Mouse (Mus musculus) adrenal gland (tissue): ENCODE data around the gene Hdac4.

Experiments used
- intact Hi-C: fragments of 180-260 bp; cut with DNase I; formaldehyde crosslinking; loops from one replicate; pipeline ENCODE4 v1.15.1; 2025

The Hdac4 gene

DNA sequence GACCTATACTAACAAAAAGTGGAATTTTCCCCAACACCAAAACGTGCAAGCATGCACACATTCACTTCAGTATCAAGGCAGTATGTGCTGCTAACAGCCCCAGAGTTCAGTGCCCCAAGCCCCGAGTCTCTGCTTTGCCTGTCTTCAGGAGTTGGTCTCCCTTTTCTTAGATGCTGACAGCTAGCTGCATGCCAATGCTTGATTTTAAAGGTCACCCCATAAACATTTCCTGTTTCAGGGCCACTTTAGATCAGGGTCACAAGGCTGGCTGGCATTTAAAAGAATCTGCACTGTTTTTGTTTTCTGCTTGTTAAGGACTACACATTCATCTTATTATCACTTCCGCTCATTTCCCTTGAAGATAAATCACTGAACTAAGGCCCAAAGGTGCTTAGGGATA is 92.1 kb downstream of the Hdac4 start:
- intact Hi-C loops: loop anchor here (10.0 kb wide), 1 partner anchor 71 kb away; no protein-coding TSS in a partner anchor

DNA sequence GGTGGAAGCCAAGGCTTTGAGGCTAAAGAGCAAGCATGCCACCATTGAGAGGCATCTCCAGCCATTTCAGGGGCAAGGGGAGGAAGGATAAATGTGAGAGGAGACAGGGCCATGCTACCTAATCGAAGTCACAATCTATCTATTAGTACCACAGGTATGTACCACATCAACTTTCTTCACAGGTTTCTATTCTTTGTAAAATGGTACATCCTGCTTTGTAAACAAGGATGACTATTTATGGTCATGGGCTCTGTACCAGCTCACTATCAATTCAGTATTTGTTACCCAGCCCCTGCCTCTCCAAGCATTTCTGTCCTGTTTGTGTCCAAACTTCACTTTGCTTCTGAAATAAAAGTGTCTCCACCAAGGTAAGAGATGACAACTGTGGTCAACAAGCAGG is 92.7 kb downstream of the Hdac4 start:
- intact Hi-C loops: loop anchor here (10.0 kb wide), 1 partner anchor 72 kb away; no protein-coding TSS in a partner anchor

DNA sequence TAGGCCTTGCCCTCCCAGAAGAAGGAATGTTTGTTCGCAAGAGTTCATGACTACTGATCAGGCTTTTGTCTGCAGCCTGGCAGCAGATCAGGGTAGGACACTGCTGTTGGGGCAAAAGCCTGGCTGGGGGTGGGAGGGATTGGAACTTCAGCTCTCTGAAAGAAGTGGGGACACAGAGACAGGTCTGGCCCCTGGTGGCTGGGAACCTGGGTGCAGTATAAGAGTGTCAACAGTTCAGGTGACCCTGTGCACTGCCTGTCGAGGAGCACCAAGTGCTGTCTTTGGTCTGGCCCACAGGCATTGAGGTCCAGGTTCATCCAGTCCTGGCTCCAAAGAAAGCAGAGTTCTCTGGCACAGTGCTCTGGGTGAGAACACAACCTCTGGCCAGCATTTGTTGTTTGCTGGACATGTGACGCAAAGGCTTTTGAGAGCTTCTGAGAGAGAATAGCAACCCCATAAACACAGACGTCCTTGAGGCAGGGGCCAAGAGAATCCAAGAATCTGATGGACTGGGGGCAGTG is 95.1 kb downstream of the Hdac4 start:
- intact Hi-C loops: loop anchor here (10.0 kb wide), 1 partner anchor 74 kb away; no protein-coding TSS in a partner anchor

DNA sequence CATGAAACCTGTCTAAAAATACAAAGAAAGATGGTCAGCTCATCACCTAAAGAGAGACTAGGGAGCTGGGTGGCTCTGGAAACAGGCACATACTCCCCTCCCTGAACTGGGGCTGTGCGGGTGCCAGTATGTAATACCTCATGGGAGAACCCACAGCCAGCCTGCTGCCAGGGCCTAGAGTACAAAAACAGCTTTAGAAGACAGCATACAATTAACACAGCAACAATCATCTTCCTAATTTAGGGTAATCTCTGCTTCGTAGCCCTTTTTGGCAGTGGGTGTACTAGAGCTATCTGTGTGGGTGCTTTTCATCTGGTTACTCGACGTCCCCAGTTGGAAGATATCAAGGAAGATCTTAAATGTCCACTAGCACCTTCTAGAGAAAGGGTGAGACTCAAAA is 95.5 kb downstream of the Hdac4 start:
- intact Hi-C loops: loop anchor here (10.0 kb wide), 1 partner anchor 75 kb away; no protein-coding TSS in a partner anchor

DNA sequence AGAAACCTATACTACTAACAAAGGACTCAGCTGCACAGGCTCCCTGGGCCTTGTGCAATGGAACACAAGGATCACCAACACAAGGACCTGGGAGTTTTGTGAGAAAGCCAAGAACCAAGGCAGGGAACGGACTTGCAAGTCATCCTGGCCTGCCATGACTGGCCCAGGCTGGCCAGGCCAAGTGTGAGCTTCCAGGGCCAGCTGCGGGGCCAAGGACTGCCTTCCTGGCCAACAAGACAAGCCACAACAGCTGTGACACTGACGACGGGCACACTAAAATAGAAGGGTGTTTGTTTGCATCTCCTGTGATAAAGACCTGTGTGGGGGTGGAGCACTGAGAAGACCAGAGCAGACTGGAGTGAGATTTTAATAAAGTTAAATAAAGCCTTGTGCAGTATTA is 96.0 kb downstream of the Hdac4 start:
- intact Hi-C loops: no loop called here

DNA sequence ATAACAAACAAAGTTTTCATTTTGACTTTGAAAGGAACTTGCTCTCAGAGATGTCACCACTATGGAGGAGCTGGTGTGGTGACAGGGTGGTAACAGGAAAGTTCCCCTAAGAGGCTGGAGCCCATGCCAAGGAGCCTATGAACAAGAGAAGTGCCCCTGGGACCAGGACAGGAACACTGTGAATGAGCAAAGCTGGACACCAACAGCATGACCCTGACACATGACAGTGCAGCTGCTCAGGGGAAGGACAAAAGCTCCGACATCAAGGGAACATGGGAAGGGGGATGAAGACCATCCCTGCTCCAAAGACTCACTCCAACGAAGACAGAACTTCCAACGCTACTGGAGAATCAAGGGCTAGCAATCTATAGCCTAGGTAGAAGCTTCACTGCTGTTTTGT is 97.0 kb downstream of the Hdac4 start:
- intact Hi-C loops: no loop called here

DNA sequence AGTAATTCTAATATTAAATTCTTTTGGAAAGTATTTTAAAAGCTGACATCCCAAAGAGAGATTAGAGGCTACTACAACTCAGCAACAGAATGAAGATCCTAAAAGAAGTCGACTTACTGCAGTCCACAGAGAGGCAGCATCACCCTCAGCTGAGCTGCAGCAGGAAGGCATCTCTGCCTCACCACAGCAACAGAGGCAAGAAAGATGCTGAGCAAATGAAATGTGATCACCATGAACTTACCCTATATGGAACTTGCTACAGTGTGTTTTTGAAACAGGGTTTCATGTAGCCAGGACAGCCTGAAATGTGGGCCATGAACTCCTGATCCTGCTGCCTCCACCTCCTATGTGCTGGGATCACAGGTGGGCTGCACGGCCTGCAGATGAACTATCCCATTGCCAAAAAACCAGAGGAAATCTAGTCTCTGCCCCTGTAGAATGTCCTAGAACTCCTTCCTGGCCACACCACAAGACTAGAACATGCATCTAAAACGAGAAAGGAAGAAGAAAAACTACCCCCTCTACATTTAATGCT is 98.4 kb downstream of the Hdac4 start:
- intact Hi-C loops: no loop called here

DNA sequence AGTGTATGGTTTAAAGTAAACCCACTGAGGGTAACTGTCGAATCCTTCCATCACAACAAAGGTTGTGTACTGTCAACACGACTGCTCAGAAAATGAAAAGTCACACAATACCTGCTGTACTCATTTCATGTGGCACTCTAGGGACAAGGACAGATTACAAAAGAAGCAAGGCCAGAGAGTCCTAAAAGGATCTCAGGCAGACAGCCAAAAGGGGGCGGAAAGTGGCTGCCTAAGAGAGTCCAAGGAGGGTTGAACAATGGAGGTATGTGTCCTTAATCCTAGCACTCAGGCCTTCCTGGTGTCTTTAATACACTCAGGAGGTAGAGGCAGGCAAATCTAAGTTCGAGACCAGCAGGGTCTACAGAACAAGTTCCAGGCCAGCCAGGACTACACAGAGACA is 103.2 kb downstream of the Hdac4 start:
- intact Hi-C loops: no loop called here

DNA sequence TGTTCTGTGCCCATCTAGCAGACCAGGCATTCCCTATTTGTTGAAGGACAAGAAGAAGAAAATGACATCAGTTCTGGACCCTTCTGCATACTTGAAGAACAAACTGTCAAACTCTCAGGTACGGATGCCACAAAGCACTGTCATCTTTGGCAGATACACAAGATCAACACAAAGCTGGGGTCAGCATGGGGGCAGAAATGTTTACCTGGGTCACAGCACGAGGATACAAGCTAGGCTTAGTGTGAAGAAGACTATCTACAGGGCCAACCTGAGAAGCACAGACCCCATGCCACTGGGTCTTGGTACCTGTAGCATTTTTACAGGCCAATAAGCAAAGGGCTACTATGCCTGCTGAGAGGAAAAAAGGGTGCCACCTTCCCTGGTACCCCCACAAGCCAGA is 107.7 kb downstream of the Hdac4 start:
- intact Hi-C loops: no loop called here

DNA sequence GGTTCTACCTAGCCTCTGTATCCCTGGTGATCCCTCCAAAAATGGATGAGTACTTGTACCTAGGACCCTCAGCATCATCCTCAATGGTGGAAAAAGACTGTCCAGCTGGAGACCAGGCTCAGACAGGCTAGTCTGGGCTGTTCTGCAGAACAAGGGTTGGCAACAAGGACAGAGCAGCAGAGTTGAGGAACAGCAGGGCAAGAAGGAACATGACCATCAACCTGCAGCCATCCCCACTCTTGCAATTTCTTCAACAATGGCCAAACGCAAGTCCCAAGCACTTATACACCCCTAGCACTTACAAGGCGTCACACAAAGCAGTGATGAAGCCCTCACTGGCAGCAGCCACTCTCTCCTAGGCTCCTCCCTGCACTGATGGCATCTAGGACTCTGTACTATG is 108.2 kb downstream of the Hdac4 start:
- intact Hi-C loops: no loop called here

DNA sequence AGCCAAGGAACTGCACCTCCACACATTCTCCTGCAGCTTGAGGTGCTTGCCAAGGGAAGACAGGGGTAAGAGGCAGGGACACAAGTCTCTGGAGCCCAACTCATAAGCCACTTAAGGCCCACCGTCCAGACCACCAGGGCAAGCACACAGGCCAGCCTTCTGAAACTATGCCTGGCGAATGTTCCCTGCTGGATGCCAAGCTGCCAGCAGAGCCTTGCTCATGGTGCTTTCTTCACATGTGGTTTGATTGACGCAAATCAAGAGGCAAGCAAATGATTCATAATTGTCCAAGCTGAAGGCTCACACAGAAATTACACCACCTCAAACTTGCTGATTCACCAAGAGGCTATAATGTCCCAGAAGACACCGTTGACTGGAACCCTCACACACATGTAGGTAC is 108.7 kb downstream of the Hdac4 start:
- intact Hi-C loops: no loop called here

DNA sequence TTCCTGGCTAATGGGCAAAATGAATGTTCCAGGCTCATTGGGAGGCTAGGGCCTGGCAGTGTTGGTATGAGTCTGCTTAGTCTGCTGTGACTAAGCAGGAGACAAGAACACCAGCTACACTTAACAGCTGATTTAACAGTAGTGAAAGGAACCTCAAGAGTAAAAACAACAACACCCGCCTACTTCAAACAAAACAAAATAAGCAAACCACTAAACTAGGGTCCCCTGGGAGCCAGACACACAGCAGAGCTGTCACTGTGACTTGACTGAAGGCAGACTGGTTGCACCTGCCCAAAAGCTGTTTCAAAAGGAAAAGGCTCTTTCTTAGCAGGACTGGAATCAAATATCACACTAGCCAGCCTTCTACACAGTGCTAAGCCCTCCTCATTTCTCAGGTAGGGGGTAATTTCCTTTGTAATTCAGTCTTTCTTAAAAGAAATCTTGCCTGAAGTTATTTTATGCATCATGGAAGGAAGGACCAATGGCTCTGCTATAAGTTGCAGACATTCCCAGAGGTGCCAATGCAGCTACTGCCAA is 109.2 kb downstream of the Hdac4 start:
- intact Hi-C loops: no loop called here

DNA sequence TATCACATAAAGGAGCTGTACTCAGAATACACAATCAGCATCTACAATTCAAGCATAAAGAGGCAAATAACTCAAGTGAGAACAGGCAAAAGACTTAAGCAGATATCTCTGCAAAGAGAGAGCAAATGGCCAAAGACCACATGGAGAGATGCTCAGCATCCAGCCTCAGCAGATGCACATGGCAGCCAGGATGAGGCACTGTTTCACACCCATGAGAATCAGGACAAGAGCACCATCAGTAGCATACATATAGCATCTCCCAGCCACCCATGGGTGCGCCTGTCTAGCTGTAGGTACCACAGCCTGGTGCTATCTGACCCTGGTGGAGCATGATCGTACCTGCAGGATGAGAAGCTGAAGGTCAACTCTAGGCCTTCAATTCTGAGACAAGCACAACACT is 110.8 kb downstream of the Hdac4 start:
- intact Hi-C loops: no loop called here

DNA sequence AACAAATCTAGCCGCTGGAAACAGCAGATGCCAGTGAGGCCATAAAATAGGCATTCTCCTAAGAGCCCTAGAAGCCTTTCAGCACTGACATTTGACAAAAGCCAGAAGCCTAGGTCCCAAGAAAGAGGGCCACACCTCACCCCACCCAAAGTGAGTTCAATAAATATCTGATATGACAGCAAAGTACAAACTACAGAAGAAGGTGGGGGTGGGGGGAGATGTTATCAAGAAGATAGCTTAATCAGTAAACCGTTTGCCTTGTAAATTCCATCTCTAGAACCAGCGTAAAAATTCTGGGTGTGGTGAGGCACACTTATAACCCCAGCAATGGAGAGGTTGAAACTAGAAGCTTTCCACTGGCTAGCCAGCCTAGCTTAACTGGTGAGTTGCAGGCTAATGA is 111.5 kb downstream of the Hdac4 start:
- intact Hi-C loops: no loop called here

DNA sequence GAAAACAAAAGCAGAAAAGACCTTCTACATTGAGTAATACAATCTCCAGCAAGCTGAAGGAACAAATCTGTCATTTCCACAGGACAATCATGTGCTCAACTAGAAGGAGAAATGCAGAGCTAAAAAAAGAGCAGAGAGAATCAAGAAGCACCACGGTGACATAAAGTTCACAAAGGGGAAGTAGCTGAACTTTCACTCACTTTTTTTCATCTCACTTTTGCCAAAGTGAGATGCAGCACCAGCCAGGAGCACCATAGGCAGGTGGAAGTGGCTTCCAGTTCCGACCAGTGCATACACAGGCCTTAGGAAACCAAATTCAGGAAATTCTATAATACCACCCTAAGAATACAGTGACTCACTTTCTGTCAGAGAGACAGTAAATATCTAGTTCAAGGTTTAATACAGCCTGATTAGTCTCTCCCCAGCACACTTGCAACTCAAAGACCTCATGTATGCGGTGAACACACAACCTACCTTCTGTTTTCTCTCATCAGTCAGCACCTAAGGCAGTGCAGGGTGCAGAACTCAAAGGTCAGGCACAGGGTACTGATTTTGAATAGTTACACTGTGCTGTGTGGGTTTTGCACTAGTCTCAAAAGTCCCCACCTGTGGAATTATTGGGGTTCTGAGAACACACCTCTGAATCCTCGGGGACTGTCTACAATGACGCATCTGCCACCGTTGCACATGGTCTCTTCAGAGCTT is 112.5 kb downstream of the Hdac4 start:
- intact Hi-C loops: no loop called here

DNA sequence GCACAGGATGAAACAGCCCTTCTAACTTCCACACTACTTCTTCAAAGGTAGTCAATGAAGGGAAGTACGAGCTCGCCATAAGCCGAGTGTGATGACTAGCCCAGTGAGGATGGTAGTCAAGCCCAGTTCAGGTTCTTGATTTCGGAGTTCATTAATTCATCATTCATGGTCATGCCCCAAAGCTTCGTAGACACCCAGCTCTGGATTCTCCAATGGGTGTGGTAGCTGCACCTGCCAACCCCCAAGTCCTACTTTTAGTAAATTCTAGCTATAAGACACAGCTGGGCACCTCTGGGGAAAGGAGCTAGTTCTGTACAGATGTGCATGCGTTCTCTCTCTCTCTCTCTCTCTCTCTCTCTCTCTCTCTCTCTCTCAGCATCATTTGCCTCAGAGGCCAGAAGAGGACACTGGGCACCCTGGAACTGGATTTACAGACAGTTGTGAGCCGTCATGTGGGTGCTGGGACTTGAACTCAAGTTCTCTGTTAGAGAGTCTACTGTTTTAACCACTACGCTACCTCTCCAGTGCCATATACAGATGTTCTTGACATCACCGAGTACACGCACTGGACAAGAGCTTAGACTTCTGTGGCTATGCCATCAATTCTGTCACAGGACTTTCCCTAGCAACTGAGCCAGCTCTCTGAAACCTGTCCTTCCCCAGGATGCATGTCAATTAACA is 113.2 kb downstream of the Hdac4 start:
- intact Hi-C loops: no loop called here

DNA sequence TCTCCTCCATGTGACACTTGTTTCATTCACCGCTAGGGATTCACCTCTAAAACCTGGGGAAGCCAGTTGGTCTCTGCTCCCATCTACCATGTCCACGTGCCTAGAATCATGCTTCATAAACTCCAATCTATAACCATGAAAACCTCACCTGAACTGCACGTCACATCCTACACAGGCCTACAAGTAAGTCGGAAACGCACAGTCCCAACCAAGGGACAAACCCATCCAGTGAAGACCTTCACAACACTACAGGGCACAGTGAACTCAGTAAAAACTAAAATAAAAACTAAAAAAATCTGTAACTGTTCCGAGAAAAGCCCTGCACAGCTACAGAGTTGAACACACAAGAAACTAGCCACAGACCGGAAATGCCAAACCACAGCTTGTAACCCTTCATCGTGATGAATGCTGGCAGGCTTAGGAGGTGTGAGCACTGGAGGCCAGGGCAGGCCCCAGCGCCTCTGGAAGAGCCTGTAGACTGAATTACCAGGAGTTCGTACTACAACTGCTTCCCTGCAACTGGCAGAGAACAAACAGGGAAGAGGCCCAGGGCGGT is 115.4 kb downstream of the Hdac4 start:
- intact Hi-C loops: no loop called here

DNA sequence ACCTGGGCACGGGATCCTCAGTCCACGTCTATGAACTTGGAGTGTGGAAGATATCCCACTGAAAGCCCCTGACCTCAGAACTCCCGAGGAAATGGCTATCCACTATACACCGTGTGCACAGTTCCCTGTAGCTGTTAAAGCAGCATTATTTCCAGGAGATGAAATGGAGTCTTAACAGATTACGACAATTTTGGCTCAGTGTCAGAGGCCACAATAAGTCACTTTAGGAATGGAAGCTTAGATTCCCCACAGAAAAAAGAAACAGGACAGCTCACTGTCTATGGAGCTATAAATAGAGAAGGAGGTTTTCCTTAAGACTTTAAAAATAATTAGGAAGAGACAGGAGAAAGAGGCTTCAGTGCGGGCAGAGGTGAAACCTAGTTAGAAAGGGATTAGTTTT is 120.2 kb downstream of the Hdac4 start:
- intact Hi-C loops: no loop called here

DNA sequence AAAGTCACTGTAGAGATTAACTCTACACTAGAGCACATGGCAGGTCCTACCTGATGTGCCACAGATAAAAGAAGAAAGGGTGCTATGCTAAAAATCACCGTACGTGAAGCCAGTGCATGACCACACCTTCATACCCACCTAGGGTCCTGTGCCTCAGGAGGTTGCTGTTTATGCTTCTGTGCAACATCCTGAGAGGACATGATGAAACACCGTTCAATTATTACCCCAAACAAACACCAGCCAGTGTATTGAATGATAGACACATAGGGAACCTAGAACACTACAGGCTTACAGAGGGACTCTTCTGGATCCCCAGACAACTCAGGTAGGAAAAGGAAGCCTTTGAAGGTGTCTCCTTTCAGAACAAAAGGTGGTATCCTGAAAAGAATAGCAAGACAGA is 120.8 kb downstream of the Hdac4 start:
- intact Hi-C loops: no loop called here

DNA sequence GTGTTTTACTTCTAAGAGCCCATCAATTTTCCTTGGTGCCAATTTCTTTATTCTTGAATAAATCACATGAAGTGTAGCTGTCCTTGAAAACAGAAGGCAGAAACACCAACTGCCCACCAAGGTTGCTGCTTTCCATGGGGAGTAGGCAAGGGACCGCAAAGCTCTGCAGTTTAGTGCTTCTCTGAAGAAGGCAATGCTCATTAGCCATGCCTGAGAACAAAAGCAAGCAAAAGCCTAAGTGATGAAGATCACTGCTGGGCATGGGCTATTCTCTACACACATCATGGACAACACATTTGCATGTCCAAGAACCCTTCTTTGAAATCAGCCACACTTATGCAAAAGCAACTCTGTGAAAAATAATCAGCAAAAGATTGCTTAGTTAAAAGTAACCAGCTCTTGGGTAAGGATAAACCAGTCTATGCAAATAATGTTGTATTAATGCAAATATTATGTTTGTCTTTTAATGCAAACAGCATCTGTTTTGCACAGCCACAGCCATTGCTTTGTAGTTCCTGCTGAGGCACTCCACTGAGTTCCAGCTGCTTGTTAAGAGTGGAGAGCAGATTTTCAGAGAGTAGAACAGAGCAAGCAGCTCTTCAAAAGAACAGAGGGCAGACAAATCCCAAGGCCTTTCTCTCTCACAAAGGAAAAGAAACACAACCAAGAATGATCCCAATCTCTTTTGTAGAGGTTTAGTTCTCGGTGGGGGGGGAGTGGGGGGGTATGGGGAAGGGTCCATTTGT is 125.4 kb downstream of the Hdac4 start:
- intact Hi-C loops: no loop called here

DNA sequence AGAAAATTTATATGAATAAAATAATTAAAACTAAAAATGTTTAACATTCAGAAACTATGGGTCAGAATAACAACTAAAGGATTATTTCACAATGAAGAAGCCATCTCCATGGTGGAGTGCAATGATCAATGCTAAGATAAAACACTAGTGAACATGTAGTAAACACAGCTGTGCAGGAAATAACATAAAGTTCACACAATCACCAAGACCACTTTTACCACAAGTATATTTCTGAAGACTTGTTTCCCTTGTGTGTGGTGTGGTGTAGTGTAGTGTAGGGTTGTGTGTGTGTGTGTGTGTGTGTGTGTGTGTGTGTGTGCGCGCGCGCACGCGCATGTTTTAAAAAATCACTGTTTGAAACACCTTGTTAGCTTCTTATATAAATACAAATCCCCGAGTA is 126.0 kb downstream of the Hdac4 start:
- intact Hi-C loops: no loop called here
